Mouse (Mus musculus): ENCODE measurements around the gene Kcnma1. TPM values are rescaled to one million over a fixed set of nuclear protein-coding genes. Genes with fewer than 3 reads are reported as not detected.

The Kcnma1 gene
- 5.4 and 6.5 TPM in 2 replicates for polyA plus RNA-seq (2012; rRNA removed)
- polyA plus RNA-seq (2014; fragmentation: Nextera tagmentation; extraction: Ambion mirVana): 5.5 and 8.5 TPM in 2 replicates

DNA sequence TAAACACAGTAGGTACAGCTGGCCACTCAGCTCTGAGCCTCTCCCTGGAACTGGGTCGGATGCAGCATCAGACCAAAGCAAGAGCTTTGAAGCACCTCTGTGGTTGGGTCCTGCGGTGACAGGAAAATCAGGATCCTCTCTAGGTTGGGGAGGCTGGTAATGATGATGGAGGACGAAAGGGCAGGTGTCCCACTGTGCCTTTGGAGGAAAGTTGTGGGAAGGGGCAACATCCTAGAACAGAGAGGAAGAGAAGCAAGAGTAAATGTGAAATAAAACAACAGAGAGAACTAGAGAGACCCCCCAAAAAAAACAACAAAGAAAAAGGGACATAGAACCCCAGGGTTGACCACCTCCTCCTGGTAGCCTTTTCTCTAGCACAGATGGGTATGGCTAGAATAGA is at the start of gene Kcnma1:
Gene Kcnma1 (minus strand): TSS at position 101 of the 400 bp plus-strand sequence.
- no peaks in the 10 kb centered on the region for H3K9me3 ChIP-seq (ENCODE audit: control insufficient read depth, low read length)
- no peak within 1 kb of the TSS for H3K27ac ChIP-seq (replicated peaks; ENCODE audit: low read depth, low read length)
- 49% methylated on average over 3 of the region's 3 CpGs for WGBS
- TF ChIP-seq POLR2A (IDR thresholded peaks at IDR 0.05; ENCODE audit: borderline replicate concordance, extremely low read depth, insufficient read depth, insufficient read length): no peak
- no peaks in the 10 kb centered on the region for H3K27me3 ChIP-seq (ENCODE audit: control insufficient read depth, insufficient read depth, low read length)
- no peaks in the 10 kb centered on the region for H3K36me3 ChIP-seq (ENCODE audit: control insufficient read depth, insufficient read depth, low read length)
- DNase-seq (ENCODE audit: low spot score) (no peak), ATAC-seq (ENCODE audit: low FRiP score, low read depth) (no peak)
- H3K4me1 ChIP-seq (ENCODE audit: control insufficient read depth, insufficient read depth, low read length): no peaks in the 10 kb centered on the region
- no peak within 1 kb of the TSS for H3K9ac ChIP-seq (ENCODE audit: low read depth, low read length, severe bottlenecking)
- H3K4me3 ChIP-seq (replicated peaks; ENCODE audit: low read length): no peak within 1 kb of the TSS
- H3K4me2 ChIP-seq (replicated peaks; ENCODE audit: low read depth, low read length, severe bottlenecking): no peak within 1 kb of the TSS

DNA sequence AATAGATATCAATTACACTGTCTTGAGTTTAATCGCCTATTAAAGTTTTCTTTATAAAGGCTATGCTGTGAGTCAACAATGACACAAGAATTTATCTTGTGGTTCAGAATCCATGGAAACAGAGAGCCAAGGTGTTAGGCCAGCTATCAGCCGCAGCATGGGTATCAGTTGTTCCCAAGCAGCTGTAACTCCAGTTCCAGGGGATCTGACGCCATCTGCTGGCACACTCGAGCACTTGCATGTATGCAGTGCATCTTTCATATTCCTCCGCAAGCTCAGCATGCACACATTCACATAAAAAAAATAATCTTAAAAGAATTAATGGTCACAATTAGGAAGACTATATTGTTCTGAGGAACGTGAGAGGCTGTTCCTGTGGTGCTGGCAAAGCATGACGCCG is 45.5 kb upstream of the Kcnma1 start:
- Histone ChIP-seq H3K36me3 (ENCODE audit: control insufficient read depth, insufficient read depth, low read length) (no peaks in the 10 kb centered on the region), H3K4me2 (replicated peaks; ENCODE audit: low read depth, low read length, severe bottlenecking) (no peak overlapping the region), H3K9ac (ENCODE audit: low read depth, low read length, severe bottlenecking) (no peak overlapping the region), H3K4me3 (replicated peaks; ENCODE audit: low read length) (no peak overlapping the region), H3K27ac (replicated peaks; ENCODE audit: low read depth, low read length) (no peak overlapping the region), H3K4me1 (ENCODE audit: control insufficient read depth, insufficient read depth, low read length) (peaks cover 9% of the 10 kb centered on the region), H3K27me3 (ENCODE audit: control insufficient read depth, insufficient read depth, low read length) (no peaks in the 10 kb centered on the region), H3K9me3 (ENCODE audit: control insufficient read depth, low read length) (no peaks in the 10 kb centered on the region)
- TF ChIP-seq POLR2A (IDR thresholded peaks at IDR 0.05; ENCODE audit: borderline replicate concordance, extremely low read depth, insufficient read depth, insufficient read length): no peak
- WGBS: 32% methylated on average over 8 of the region's 8 CpGs
- ATAC-seq (ENCODE audit: low FRiP score, low read depth) (no peak), DNase-seq (ENCODE audit: low spot score) (peak; percentile 33)

DNA sequence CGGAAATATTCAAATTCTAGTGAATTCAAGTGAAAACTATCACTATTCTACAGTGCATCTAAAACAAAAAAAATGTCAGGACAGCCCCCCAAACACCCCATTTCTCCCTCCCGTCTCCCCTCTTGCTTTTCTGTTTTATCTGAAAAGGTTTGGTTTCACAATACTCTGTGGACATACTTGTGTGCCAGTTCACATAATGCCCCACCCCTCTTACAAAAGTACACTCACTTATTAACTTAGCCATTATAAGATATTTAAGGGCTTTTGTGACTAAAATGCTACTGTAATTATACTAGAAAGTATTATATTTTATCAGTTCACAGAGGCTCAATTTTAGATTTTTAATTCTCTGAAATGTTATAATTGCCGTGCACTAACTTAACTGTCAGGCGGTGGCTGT is 45.0 kb upstream of the Kcnma1 start:
- TF ChIP-seq POLR2A (IDR thresholded peaks at IDR 0.05; ENCODE audit: borderline replicate concordance, extremely low read depth, insufficient read depth, insufficient read length): no peak
- no peak overlapping the region for H3K9ac ChIP-seq (ENCODE audit: low read depth, low read length, severe bottlenecking)
- DNase-seq (ENCODE audit: low spot score) (no peak), ATAC-seq (ENCODE audit: low FRiP score, low read depth) (no peak)
- no peaks in the 10 kb centered on the region for H3K36me3 ChIP-seq (ENCODE audit: control insufficient read depth, insufficient read depth, low read length)
- peaks cover 9% of the 10 kb centered on the region for H3K4me1 ChIP-seq (ENCODE audit: control insufficient read depth, insufficient read depth, low read length)
- no peaks in the 10 kb centered on the region for H3K27me3 ChIP-seq (ENCODE audit: control insufficient read depth, insufficient read depth, low read length)
- H3K4me2 ChIP-seq (replicated peaks; ENCODE audit: low read depth, low read length, severe bottlenecking): no peak overlapping the region
- no peak overlapping the region for H3K4me3 ChIP-seq (replicated peaks; ENCODE audit: low read length)
- H3K27ac ChIP-seq (replicated peaks; ENCODE audit: low read depth, low read length): no peak overlapping the region
- 76% methylated on average over 4 of the region's 4 CpGs for WGBS
- no peaks in the 10 kb centered on the region for H3K9me3 ChIP-seq (ENCODE audit: control insufficient read depth, low read length)

DNA sequence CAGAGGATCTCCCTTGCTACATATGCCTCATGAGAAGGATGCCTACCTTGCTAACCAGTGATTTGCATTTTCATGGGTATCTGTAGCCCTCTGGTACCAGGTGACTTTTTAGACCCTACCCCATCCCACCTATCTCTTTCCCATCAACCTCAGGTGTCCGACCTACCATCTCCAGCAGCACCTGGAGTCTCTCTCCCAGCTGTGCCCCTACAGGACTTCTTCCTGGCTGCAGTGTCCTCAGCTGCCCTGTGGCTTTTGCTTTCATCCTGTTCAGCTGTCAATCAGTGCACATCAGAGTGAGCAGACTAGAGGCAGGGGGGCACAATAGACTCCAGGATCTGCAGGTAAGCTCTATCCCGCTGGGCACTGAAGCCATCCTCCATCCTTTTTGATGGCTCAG is 37.5 kb upstream of the Kcnma1 start:
- no peak for DNase-seq (ENCODE audit: low spot score)
- Histone ChIP-seq H3K9me3 (ENCODE audit: control insufficient read depth, low read length) (no peaks in the 10 kb centered on the region), H3K27ac (replicated peaks; ENCODE audit: low read depth, low read length) (no peak overlapping the region), H3K4me1 (ENCODE audit: control insufficient read depth, insufficient read depth, low read length) (no peaks in the 10 kb centered on the region), H3K4me3 (replicated peaks; ENCODE audit: low read length) (no peak overlapping the region), H3K9ac (ENCODE audit: low read depth, low read length, severe bottlenecking) (no peak overlapping the region), H3K4me2 (replicated peaks; ENCODE audit: low read depth, low read length, severe bottlenecking) (no peak overlapping the region), H3K27me3 (ENCODE audit: control insufficient read depth, insufficient read depth, low read length) (no peaks in the 10 kb centered on the region), H3K36me3 (ENCODE audit: control insufficient read depth, insufficient read depth, low read length) (no peaks in the 10 kb centered on the region)
- 74% methylated on average over 2 of the region's 2 CpGs for WGBS
- no peak for ATAC-seq (ENCODE audit: low FRiP score, low read depth)
- no peak for TF ChIP-seq POLR2A (IDR thresholded peaks at IDR 0.05; ENCODE audit: borderline replicate concordance, extremely low read depth, insufficient read depth, insufficient read length)

DNA sequence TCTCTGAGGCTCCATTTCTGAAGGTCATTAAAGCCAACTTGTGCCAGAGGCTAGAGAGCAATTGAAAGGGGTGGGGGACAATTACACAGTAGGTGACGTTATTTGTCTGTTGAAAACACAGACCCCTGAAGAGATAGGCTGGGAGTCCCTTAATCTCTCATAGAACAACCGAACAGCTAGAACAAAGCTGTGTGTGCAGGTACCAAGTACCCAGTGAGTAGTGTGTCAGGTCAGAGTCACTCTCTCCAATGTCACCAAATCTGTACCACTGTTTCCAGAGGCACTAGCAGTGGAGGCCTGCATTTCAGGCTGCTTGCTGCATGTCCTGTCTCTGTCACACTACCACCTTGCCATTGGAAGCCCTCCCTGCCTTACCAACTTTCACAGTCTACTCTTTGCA is 22.3 kb upstream of the Kcnma1 start:
- ATAC-seq (ENCODE audit: low FRiP score, low read depth) (no peak), DNase-seq (ENCODE audit: low spot score) (no peak)
- TF ChIP-seq POLR2A (IDR thresholded peaks at IDR 0.05; ENCODE audit: borderline replicate concordance, extremely low read depth, insufficient read depth, insufficient read length): no peak
- H3K9ac ChIP-seq (ENCODE audit: low read depth, low read length, severe bottlenecking): no peak overlapping the region
- no peak overlapping the region for H3K4me2 ChIP-seq (replicated peaks; ENCODE audit: low read depth, low read length, severe bottlenecking)
- H3K36me3 ChIP-seq (ENCODE audit: control insufficient read depth, insufficient read depth, low read length): no peaks in the 10 kb centered on the region
- no peaks in the 10 kb centered on the region for H3K9me3 ChIP-seq (ENCODE audit: control insufficient read depth, low read length)
- H3K4me1 ChIP-seq (ENCODE audit: control insufficient read depth, insufficient read depth, low read length): no peaks in the 10 kb centered on the region
- no peak overlapping the region for H3K27ac ChIP-seq (replicated peaks; ENCODE audit: low read depth, low read length)
- H3K27me3 ChIP-seq (ENCODE audit: control insufficient read depth, insufficient read depth, low read length): no peaks in the 10 kb centered on the region
- no peak overlapping the region for H3K4me3 ChIP-seq (replicated peaks; ENCODE audit: low read length)
- 54% methylated on average over 2 of the region's 2 CpGs for WGBS

DNA sequence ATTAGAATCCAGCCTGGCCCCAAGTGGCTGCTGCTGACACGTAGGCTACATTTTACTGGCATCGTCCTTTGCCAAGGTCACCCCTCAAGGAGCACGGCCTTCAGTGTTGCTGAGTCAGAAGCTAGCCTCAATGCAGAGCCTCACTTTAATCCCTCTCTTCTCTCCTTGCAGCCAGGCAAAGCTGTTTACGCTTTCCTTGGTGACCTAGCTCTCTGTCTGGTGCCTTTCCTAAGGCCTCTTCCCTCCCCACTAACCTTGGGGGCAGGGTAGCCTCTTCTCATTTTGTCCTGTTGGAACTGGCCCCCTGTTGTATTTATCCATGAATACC is 21.9 kb upstream of the Kcnma1 start:
- TF ChIP-seq POLR2A (IDR thresholded peaks at IDR 0.05; ENCODE audit: borderline replicate concordance, extremely low read depth, insufficient read depth, insufficient read length): no peak
- no peaks in the 10 kb centered on the region for H3K4me1 ChIP-seq (ENCODE audit: control insufficient read depth, insufficient read depth, low read length)
- no peak overlapping the region for H3K4me2 ChIP-seq (replicated peaks; ENCODE audit: low read depth, low read length, severe bottlenecking)
- WGBS: 46% methylated on average over 4 of the region's 4 CpGs
- DNase-seq (ENCODE audit: low spot score): no peak
- no peaks in the 10 kb centered on the region for H3K27me3 ChIP-seq (ENCODE audit: control insufficient read depth, insufficient read depth, low read length)
- no peaks in the 10 kb centered on the region for H3K36me3 ChIP-seq (ENCODE audit: control insufficient read depth, insufficient read depth, low read length)
- ATAC-seq (ENCODE audit: low FRiP score, low read depth): no peak
- H3K9me3 ChIP-seq (ENCODE audit: control insufficient read depth, low read length): no peaks in the 10 kb centered on the region
- H3K4me3 ChIP-seq (replicated peaks; ENCODE audit: low read length): no peak overlapping the region
- H3K27ac ChIP-seq (replicated peaks; ENCODE audit: low read depth, low read length): no peak overlapping the region
- no peak overlapping the region for H3K9ac ChIP-seq (ENCODE audit: low read depth, low read length, severe bottlenecking)

Data from limb, embryonic 14.5 days (tissue).